Mouse (Mus musculus): ENCODE data around the gene Cacnb2. TPM values are rescaled to one million over a fixed set of nuclear protein-coding genes. Genes with fewer than 3 reads are reported as not detected.

The Cacnb2 gene
- total and polyA plus RNA-seq, 2 experiments from 2014 or later = 10.9 to 28.7 TPM

GRCm38 (mm10) chr2:15026817-15027216, 423.9 kb downstream of the Cacnb2 start:
- Histone ChIP-seq H3K27me3 (ENCODE audit: insufficient read depth, low read length) (no peaks in the 10 kb centered on the region), H3K36me3 (ENCODE audit: insufficient read depth, low read length) (peaks cover 7% of the 10 kb centered on the region), H3K27ac (ENCODE audit: low read depth, low read length) (no peak overlapping the region), H3K4me3 (ENCODE audit: low read depth, low read length) (no peak overlapping the region), H3K4me2 (ENCODE audit: low read depth, low read length, poor library complexity, severe bottlenecking) (no peak overlapping the region), H3K9ac (replicated peaks; ENCODE audit: low read length, poor library complexity, severe bottlenecking) (no peak overlapping the region), H3K9me3 (ENCODE audit: low read length) (no peaks in the 10 kb centered on the region), H3K4me1 (ENCODE audit: insufficient read depth, low read length) (no peaks in the 10 kb centered on the region)
- DNase-seq (ENCODE audit: low spot score) = no peak
- TF ChIP-seq CTCF (IDR thresholded peaks at IDR 0.05) = no peak
- ATAC-seq (ENCODE audit: low FRiP score) = no peak
- 93% methylated on average over 3 of the region's 3 CpGs for WGBS

- Histone ChIP-seq H3K27me3 (ENCODE audit: insufficient read depth, low read length) (no peaks in the 10 kb centered on the region), H3K4me3 (ENCODE audit: low read depth, low read length) (no peak overlapping the region), H3K9me3 (ENCODE audit: low read length) (no peaks in the 10 kb centered on the region), H3K36me3 (ENCODE audit: insufficient read depth, low read length) (peaks cover 7% of the 10 kb centered on the region), H3K9ac (replicated peaks; ENCODE audit: low read length, poor library complexity, severe bottlenecking) (no peak overlapping the region), H3K4me2 (ENCODE audit: low read depth, low read length, poor library complexity, severe bottlenecking) (no peak overlapping the region), H3K27ac (ENCODE audit: low read depth, low read length) (no peak overlapping the region), H3K4me1 (ENCODE audit: insufficient read depth, low read length) (no peaks in the 10 kb centered on the region)
- no peak for TF ChIP-seq CTCF (IDR thresholded peaks at IDR 0.05)
- no peak for ATAC-seq (ENCODE audit: low FRiP score)
- WGBS = 88% methylated on average over 1 of the region's 1 CpGs
- DNase-seq (ENCODE audit: low spot score) = no peak
Observed at GRCm38 (mm10) chr2:15027816-15028215, 424.9 kb downstream of the Cacnb2 start.

Other genes with a start within 250 kb of the Cacnb2 start
- 14.3 and 20.8 TPM in 2 replicates for gene Slc39a12, start 214.8 kb upstream of the Cacnb2 start, total RNA-seq (2014; rRNA removed)
- gene Slc39a12, start 214.8 kb upstream of the Cacnb2 start, polyA plus RNA-seq (2015; fragmentation: Nextera tagmentation; extraction: Ambion mirVana) = 6.3 and 6.9 TPM in 2 replicates

All from midbrain, postnatal 0 days (tissue).